Mouse (Mus musculus): ENCODE results near the gene Lpar3.

Gene Lpar3

DNA sequence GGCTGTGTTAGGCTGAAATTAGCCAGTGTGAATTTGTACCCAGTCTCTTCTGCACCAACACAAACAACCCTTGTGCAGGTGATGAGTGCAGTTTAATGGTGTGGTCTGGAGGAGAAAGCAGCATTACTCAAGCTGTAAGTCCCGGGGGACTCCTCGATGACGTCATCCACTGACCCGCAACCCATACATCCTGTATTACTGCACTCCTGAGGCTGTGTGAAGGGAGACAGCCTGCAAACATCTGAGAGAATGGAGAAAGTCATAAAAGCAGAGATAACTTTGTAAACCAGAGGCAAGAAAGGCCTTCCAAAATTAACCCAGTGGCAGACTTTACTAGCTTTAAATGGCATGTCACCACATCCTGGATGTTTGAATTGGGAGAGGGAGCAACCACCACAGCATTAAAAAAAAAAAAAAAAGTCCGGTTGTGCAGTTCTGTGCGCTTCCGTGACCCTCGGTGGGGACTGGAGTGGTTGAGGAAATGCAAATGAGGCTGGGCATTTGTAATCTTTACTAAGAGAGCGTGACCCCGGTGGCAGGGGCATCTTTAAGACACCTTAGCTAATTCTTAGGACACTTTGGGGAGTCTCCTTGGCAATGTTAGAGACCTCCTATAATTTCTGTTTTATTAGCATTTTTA lies 36.8 kb downstream of the Lpar3 start:
- DNase-seq (ENCODE audit: low read depth, low spot score) = peak; percentile 8

DNA sequence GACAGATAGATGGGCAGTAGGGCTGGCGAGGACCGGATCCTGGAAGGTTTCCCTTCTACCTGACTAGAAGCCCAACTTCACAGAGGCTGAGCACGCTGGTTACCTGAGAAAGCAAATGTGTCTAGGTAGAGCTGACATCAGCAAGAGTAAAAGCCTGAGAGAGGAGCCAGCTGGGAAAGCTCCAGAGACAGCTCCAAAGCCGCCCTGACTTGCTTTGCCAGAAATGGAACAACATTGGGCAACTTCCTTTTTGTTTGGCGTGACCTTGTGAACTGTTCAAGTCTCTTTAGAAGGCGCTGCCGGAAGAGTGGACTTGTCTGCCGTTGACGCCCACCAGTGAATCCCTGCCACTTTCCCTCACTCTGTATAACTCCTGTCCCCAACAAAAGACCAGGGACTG lies 39.4 kb downstream of the Lpar3 start:
- no peak for DNase-seq (ENCODE audit: low read depth, low spot score)

DNA sequence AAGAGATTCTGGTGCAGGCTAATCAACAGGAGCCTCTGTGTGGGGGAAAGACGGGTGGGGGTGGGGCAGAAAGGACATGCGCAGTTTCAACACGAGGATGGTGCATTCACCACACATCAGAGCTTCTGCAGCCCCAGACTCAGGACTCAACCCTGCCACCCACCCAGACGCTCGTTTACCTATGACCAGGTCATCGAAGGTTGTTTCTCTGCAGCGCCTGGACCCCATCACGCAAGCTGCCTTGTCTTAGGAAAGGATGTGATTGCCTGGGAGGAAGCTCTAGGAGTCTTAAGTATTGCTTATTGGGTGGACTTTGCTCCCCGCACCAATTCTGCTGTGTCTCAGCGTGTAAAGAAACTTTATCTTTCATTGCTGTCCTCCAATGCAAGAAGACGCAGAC lies 40.1 kb downstream of the Lpar3 start:
- DNase-seq (ENCODE audit: low read depth, low spot score) = no peak

DNA sequence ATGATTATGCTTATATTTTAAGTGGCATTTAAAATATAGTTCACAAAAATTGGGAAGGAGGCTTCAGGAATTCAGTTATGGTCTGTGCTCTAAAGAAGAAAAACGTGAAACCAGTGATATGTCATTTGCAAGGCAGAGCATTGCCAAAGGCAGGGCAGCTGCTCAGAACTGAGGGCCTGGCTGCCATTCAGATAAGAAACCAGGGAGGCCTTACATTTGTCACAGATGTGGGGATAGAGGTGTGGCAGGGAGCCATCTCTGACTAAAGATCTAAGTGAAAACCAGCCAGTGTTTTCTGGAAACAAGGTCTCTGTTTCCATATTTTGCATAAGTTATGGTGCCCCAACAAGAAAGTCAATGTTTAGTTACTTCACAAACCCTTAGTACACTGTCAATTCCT lies 41.8 kb downstream of the Lpar3 start:
- DNase-seq (ENCODE audit: low read depth, low spot score) = no peak

DNA sequence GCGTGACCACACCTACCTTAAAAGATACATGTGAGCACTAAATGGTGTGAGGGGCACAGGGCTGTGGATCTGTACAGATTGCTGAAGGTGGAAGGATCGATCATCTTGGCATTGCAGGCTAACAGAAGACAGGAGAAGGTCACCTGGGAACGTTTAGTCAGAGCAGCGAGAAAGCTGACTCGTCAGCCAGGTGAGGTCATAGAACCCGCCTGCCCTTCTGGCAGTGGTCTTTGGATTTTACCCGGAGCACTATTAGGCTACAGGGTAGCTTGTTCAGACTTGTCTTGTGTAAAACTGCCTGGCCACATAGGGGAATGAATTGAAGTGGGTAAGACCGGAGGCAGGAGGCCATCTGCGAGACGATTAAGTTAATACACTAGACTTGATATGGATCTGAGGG lies 43.4 kb downstream of the Lpar3 start:
- no peak for DNase-seq (ENCODE audit: low read depth, low spot score)

DNA sequence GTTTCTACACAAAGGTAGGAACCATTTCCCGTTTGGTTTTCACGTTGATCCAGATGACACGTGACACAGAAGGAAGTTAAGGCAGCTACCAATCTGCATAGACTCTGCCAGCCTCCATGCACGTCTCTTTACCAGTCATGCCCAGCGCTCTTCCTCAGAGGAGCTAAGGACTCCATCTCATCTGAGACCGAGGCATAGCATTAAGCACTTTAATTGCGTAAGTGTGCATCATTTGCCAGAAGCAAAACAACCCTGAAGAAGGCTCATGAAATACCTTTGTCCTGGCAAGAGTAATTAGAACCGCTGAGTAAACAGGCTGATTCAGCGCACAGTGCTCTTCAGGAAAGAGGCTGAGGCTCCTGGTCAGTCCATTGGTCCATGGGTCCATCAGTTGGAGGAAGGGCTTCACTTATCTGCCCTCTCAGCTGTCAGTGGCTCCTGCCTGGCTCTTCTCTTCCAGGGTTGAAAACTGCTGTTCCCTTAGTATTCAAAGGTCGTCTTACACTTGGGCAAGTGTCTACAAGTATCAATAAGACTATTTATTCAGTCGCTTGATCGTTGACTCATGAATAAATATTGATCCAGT lies 44.9 kb downstream of the Lpar3 start:
- no peak for DNase-seq (ENCODE audit: low read depth, low spot score)

DNA sequence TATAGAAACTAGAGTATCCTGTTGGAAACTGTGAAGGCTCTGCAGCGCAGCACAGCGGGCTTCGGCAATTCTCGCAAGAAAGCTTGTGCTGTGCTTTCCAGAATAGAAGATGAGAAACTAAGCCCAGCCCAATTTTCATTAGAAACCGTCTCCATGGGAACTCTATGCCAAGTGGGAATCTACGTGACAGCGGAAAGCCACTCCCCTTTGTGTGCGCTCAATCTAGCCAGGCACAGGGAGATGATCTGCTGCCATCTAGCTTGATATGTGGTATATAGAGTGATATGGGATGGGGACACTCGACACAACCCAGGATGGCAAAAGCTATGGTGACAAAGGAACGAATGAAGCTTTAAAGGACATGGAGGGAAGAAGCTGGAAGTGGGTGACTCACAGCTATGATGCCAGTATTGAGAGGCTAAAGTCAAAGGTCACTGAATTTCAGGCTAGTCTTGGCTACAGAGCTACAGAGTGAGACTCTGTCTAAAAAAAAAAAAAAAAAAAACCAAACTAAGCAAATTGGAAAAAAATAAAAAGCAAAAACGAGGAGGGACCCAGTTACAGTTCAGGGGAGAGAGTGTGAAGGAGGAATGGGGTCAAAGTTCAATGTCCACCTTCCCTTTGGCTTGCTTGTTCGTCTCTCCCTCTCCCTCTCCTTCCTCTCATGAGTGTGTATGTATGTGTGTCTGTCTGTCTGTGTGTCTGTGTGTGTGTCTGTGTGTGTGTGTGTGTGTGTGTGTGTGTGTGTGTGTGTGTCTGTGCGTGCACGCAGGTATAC lies 47.5 kb downstream of the Lpar3 start:
- no peak for DNase-seq (ENCODE audit: low read depth, low spot score)

DNA sequence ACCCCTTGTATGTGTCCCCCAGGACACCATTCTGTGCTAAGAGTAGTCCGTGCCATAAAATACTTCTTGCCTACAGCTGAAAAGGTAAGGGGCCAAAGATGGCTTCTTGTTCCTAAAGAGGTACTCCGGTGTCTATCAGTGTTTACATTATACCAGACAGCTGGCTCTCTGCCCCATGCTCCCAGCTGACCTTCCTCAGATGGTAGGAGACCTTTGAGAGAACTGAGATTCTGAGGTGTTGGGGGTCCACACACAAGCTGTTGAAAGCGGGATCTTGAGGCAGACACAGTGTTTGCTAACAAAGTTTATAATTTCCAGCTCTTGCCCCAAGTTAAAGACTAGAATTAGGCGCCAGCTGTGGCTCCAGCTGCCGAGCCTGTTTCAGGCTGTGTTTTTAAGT lies 53.7 kb downstream of the Lpar3 start:
- no peak for DNase-seq (ENCODE audit: low read depth, low spot score)

DNA sequence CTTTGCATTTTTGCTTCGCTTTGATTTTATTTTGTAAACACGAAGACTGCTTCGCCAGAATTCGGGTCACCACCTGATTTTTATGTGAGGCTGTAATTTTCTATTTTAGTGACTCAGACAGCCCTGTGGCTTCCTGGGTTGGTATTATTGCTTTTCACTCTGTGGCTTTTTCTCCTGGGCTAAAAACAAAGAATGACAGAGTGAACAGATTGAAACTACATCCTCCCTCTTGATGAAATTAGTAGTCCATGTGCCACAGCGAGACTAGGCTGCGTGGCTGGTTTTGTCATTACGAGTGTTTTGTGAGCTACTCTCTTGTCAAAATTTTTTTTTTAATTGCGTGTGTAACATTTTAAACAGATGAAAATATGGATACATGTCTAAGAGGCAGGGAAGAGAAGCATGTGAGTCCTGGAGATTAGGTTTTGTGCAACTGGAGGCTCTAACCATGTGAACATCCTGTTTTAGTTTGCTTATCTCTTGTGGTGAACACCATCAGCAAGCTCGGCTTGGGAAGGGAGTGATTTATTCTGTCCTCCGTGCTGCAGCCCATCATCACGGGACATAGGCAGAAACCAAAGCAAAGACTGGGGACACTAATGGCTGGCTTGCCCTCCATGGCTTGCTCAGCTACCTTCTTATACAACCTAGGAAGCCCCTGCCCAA lies 54.7 kb downstream of the Lpar3 start:
- DNase-seq (ENCODE audit: low read depth, low spot score) = no peak

DNA sequence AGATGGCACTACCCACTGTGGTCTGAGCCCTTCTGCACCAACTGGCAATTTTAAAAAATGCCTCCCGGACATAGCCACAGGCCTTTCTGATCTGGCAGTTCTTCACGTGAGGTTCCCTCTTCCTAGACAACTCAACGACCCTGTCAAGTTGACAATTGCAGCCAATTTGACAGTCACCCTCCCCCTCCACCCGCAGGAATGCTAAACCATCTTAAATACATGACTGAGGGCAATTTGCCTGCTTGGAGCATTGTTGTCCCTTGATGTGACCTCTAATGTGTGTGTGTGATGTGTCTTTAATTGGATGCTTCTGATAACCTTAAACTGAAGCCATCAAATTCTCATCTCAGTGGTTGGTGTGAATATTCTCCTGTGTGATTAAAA lies 55.3 kb downstream of the Lpar3 start:
- DNase-seq (ENCODE audit: low read depth, low spot score) = no peak

DNA sequence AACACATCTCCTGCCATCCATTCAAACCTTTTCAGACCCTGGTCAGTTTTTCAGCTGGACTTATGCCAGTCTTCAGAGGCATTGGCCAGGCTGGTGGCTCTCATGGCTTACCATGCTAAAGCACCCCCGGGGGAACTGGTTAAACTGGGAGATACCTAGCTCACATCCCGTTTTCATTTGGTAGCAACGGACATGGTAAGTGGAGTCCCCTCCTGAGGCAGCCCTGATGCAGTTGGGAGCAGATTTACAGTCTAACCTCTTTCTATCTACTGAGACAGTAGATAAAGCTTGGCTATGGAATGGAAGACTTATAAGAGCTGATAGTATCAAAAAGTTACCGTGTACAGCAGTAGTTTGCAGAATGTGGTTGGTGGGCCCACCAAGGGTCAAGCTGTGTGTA lies 56.2 kb downstream of the Lpar3 start:
- DNase-seq (ENCODE audit: low read depth, low spot score) = no peak

DNA sequence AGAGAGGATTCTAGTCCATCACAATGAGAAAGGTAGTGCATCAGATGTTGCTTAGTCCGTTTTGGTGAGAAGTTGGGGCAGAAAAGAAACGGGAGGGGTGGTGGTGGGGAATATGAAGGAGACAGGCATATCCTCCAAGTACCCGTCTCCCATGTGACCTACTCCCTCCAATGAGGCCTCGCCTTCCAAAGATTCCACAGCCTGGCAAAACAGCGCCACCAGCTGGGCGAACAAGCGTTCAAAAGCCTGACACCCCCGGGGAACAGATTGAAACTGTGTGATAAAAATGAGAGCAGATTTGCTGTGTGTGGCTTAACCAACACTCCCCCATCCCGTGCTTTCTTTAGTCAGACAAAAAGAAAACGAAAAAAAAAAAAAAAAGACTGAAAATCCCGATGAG lies 56.7 kb downstream of the Lpar3 start:
- peak; percentile 34 for DNase-seq (ENCODE audit: low read depth, low spot score)

DNA sequence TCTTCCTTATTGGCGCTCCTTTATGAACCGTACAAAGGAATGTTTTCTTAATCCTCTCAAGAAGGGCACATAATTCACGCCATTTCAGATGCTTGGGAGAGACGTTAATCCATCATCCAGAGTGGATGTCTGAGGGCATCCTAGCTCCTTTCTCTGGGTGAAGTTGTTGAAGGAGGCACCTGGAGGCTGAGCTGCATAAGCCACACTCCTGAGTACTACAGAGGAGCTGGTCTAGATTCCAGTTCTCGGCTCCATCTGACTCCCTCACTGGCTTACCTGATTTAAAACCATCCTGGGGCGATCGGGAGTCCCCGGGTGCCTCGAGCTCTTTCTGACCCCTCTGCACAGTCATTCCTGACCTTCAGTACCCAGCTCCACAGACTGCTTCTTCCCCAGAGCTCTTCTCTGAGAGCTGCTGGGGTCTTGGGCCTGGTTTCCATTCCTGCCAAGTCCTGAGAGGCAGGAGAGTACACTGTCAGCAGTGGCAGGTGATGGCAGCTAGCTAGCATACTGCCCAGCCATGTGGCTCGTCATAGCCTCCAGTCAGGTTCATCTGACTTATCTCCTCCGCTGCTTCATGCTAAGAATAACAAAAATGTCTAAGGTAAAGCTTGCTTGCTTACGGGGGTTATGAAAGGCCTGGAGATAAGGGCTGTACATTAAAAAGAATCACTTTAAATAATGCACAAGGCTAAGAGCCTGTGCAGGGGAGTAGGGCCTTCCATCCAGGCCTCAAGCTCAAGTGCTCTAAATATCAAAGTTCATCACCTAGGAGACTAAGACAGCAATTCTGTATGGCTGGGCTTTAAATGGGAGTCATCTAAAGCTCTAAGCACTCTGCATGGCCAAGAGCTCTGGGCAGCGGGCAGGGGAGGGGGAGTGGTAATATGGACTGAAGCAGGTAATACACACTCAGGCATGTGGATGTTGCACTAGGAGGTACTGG lies 57.7 kb downstream of the Lpar3 start:
- no peak for DNase-seq (ENCODE audit: low read depth, low spot score)

DNA sequence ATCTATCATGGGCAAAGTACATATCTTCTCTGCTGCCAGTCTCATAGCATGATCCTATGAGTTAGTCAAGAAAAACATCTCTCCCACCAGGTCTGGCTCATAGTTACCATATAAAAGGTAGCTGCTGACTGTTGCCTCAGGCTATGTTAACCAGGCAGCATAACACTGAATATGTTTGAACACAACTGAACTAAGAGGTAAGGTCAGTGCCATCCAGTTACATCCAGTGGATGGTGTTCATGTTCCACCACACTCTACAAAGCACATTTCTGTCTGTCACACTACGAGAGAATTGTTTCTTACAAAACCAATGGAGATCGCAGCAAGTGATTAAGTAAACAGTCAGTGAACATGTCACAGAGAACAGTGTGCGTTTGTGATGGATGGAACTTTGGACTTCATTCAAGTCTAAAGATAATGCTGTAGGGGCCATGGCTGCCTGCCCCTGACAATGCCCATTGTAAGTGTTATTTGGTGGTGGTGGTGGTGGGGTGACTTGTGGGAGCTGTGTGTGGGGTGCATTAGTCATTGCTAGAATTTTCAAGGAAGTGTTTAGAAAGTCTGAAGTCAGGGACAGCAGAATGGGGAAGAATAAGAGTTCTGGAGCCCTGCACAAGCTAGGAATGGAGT lies 63.1 kb downstream of the Lpar3 start:
- no peak for DNase-seq (ENCODE audit: low read depth, low spot score)

DNA sequence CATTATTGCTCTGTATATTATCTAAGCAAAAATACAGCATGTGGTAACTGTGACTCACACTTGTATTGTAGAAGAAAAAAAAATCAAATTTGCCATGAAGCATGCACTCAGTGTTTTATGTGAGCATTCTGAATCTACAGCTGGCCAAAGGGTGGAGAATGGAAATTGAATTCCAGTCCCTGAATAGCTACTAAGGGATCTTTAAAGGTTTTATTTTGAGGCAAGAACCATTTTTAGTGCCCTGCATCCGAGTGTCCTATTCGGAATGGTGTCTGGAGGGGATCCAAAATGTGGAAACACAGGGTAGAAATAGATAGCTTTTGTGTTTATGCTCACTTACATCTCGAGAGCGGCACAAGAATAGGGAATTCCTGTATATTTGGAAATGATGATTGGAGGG lies 65.4 kb downstream of the Lpar3 start:
- DNase-seq (ENCODE audit: low read depth, low spot score) = no peak

DNA sequence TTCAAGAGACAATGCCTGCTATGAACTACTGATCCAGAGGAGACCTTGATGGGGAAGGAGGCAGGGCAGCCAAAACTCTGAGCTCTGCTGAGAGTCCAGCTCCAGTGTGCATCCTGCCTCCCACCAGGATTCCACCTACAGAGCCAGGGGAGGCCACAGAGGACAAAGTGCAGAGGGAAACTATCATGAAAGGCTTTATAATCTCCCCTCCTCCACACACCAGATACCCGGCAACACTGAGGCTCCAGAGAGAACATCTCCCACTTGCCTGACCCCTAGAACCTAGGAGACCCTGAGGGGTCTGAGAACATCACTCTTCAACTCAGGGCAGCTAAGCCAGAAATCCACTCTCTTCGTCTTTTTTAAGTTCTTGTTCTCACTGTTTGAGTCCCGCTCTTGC lies 71.2 kb downstream of the Lpar3 start:
- DNase-seq (ENCODE audit: low read depth, low spot score) = no peak

DNA sequence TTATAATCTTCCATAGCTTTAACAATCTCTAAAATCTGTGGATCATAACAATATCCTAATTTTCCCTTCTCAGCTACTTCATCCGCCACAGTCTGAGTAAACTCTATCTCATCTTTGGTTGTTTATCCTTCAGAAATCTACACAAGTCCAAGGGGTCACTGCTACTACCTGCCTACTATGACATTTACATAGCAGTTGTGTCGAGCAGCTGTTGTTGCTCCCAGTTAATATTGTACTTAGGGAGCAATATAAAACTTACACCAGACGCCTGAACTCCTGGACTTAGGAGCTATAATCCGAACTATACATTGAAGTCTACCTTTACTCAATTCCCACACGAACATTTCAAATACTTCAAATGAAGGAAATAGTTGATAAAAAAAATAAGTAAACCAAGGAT lies 71.8 kb downstream of the Lpar3 start:
- no peak for DNase-seq (ENCODE audit: low read depth, low spot score)

DNA sequence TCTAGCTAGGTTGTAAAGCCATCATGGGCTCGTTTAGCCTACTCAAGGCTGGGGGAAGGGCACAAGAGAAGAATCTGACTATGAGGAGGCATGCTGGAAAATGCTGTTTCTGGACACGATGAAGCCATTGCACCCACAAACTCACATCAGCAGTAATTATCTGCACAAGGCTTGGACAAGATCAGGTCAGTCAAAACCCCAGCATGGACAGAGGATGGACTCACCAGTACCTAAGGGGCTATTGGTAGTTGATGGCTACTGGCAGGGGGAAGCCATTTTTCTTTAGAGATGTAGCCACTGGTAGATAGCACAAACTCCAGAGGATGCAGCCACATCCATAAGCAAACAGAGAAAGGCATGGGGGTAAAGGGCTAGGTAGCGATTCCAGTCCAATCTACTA lies 81.7 kb downstream of the Lpar3 start:
- DNase-seq (ENCODE audit: low read depth, low spot score) = no peak

DNA sequence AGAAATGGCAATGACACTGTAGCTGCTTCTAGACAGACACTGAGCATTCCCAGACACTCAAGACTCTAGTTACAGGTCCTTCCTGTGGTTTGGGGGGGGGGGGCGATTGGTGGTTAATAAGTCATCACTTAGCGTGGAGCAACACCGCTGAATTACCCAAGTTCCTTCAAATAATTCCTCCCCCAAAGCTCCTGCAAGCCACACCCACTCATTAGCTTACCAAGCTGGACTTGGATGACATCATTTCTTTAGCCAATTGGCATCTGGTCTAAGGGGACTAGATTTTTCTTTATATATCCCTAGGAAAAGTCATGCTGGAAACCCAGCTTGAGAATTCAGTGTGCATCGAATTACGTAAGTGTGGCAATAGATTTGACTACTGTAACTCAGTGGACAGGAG lies 82.4 kb downstream of the Lpar3 start:
- DNase-seq (ENCODE audit: low read depth, low spot score) = no peak

DNA sequence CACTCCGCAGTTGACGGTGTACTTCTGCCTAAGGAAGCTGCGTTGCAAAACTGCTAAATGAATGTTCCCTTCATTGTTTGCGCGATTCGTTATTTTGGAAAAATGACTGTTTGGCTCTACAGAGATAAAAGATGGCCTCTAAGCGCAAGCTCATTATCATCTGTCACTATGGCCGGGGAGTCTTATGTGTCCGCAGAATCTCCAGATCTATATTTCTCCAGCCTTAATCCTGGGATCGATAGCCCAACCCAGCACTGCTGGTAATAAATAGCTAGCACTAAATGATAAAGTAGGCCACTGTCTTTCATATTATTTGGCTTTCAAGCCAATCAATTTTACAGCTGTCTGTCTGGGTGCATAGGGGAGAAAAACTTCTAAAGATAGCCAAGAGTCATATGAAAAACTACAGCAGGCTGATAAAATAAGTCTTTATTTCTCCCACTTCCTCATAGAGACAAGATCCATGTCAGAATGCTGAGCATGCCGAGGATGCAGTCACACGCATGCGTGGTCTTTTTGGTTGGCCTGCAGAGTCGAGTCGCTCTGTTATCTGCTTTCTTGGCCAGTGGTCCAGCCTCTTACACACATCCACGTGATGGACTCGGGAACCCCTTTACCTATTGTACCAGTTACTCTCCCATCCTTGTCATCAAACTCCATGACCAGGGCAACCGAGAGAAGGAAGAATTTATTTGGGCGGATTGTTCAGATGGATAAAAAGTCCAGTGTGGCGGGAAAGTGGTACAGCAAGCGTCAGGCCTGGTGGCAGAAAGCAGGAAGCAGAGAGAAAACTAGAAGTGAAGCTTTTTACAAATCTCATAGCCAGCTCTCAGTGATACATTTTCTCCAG lies 84.0 kb downstream of the Lpar3 start:
- no peak for DNase-seq (ENCODE audit: low read depth, low spot score)
